Mouse (Mus musculus) gastrocnemius, postnatal 36 days (tissue): ENCODE results near the gene Fbxw2. TPM values are rescaled to one million over a fixed set of nuclear protein-coding genes. Genes with fewer than 3 reads are reported as not detected.
"Not testable (repeated sequence)": the region's sequence is repeated elsewhere in the genome, so short reads cannot be mapped to it uniquely, and the experiment has no call there.

Experiments used
- DNase-seq, 2 experiments: peaks; one replicate each; pipeline ENCODE4 v3.0.0; 2022
- intact Hi-C: fragments of 180-260 bp; cut with DNase I; formaldehyde crosslinking; loops from one replicate; pipeline ENCODE4 v1.15.1; 2025
- total RNA-seq, 2 experiments: library from RNA; stranded (reverse); gene quantifications; 2 replicates each; pipeline ENCODE4 v1.2.3; 2021

Fbxw2 gene
- total RNA-seq, 2 experiments from 2014 or later, result 43.9 to 46.6 TPM

- no peak for DNase-seq
- intact Hi-C loops, result loop anchor here (5.0 kb wide), 2 partner anchors 114 to 189 kb away; no protein-coding TSS in a partner anchor
These were observed 42.8 kb downstream of the Fbxw2 start for GRCm38 (mm10) chr2:34783064-34784020.

- intact Hi-C loops, result no loop called here
- no peak for DNase-seq
These were observed 48.8 kb downstream of the Fbxw2 start for GRCm38 (mm10) chr2:34777237-34777868.

- DNase-seq, result no peak
- intact Hi-C loops, result no loop called here
These were observed 51.6 kb downstream of the Fbxw2 start for GRCm38 (mm10) chr2:34774493-34774892.

- intact Hi-C loops, result no loop called here
- DNase-seq, result no peak
These were observed 52.4 kb downstream of the Fbxw2 start for GRCm38 (mm10) chr2:34773673-34774072.

- intact Hi-C loops, result no loop called here
- DNase-seq, result peak in 1 of 2 experiments; percentile 5
These were observed 53.6 kb downstream of the Fbxw2 start for GRCm38 (mm10) chr2:34772252-34773235.

- intact Hi-C loops, result no loop called here
These were observed 54.5 kb downstream of the Fbxw2 start, which contains the start of gene Hspa5 for GRCm38 (mm10) chr2:34771368-34772226. Gene Hspa5, plus strand, starts transcription at chr2:34771970.

GRCm38 (mm10) chr2:34770951-34771350, 55.2 kb downstream of the Fbxw2 start:
- no peak for DNase-seq
- intact Hi-C loops, result no loop called here

More at GRCm38 (mm10) chr2:34771368-34772226, 54.5 kb downstream of the Fbxw2 start, which contains the start of gene Hspa5:
- peak; percentile 96 to 99 for DNase-seq

- intact Hi-C loops, result no loop called here
- DNase-seq, result no peak
These were observed 56.1 kb downstream of the Fbxw2 start for GRCm38 (mm10) chr2:34770049-34770448.

GRCm38 (mm10) chr2:34764801-34765200, 61.3 kb downstream of the Fbxw2 start:
- DNase-seq, result no peak
- intact Hi-C loops, result no loop called here

GRCm38 (mm10) chr2:34762872-34763271, 63.2 kb downstream of the Fbxw2 start:
- no peak for DNase-seq
- intact Hi-C loops, result no loop called here

- DNase-seq, result no peak
- intact Hi-C loops, result no loop called here
These were observed 63.9 kb downstream of the Fbxw2 start for GRCm38 (mm10) chr2:34762174-34762573.

GRCm38 (mm10) chr2:34761272-34761671, 64.8 kb downstream of the Fbxw2 start:
- intact Hi-C loops, DNase-seq: not testable (repeated sequence)

GRCm38 (mm10) chr2:34757341-34757740, 68.8 kb downstream of the Fbxw2 start:
- intact Hi-C loops, result no loop called here
- no peak for DNase-seq

GRCm38 (mm10) chr2:34754551-34755358, 71.4 kb downstream of the Fbxw2 start, which contains the start of gene Gapvd1:
Gene Gapvd1, minus strand, starts transcription at chr2:34755232.
- intact Hi-C loops, result no loop called here

More at GRCm38 (mm10) chr2:34754551-34755358, 71.4 kb downstream of the Fbxw2 start, which contains the start of gene Gapvd1:
- no peak for DNase-seq
